Mouse (Mus musculus): ENCODE data around the gene Gm1043. TPM values are rescaled to one million over a fixed set of nuclear protein-coding genes. Genes with fewer than 3 reads are reported as not detected.

Gene Gm1043
- polyA plus RNA-seq, 1 experiment from 2014 or later: 0.27 TPM

DNA sequence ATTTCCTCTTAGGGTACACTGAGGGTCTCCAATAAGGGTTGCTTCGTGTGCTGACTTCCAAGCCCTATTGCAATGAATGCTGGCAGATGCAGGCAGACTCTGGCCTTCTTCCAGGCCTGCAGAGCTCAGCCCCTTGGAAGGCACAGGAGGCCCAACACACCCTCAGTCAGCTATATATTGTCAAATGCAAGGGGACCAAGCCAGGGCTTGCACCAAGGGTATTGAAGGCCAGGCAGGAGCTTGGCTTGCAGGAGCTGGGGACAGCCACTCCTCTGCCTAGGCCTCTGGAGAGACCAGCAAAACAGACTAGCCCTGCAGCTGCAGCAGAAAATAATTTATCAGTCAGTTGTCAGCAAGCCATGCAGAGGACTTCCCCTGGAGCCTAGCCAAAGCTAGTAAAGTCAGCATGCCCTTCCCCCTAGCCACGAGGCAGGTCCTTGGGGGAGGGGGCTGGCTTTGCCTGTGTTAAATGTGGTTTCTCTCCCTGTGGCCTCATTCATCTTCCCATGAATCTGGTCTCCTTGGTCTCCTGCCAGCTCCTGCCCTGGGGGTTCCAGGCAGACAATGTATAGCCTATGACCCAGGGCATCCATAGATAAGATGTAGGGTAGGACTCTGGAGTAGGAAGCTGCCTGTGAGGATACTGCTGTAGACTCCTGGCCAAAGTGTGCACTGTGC lies 113.0 kb downstream of the Gm1043 start:
- DNase-seq (ENCODE audit: low spot score): no peak

DNA sequence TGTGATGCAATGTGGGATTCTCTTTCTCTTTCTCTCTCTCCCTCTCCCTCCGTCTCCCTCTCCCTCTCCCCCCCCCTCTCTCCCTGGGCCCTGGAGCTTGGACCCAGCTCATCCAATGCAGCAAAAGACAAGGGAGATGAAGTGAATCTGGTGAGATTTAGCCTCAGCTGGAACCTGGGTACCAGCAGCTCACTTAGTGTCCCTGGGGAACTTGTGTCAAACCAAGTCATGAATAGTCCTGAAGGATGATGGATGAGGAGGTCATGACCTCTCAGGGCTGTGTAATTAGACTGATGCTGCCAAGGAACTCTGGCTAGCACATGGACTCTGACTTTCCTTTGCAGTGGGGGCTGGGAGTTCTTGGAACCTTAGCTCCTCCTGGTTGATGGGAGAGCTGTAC lies 117.1 kb downstream of the Gm1043 start:
- DNase-seq (ENCODE audit: low spot score): no peak

DNA sequence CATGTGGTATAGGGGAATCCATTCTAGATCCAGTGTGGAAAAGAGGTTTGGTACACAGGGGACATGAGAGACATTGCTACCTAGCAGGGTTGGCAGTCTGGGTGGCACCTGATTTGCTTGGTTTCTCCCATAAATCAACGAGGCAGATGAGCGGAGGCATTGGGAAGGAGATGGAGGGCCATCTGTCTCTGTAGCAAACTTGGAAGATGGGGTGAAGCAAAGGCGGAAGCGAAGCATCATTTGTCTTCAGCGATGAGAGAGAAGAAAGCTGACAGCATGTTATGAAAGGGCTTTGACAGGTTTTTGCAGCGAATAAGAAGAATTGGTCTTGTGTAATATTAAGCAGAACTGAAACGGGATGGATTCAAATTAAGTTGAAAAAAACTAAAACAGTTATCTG lies 119.7 kb downstream of the Gm1043 start:
- DNase-seq (ENCODE audit: low spot score): no peak

DNA sequence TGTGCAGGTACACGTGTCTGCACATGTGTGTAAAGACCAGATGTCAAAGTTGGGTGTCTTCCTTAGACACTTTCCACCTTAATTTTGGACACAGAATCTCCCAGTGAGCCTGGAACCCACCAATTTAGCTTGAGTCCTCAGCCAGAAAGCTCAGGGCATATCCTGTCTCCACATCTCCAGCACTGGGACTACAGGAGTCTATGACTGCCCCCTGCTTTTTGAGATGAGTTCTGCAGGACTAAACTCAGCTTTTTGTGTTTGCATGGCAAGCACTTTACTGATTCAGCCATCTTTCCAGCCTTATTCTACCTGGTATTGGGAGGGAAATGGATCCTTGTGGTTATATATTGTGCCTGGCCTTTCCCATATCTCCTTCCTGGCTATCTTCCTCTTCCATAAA lies 120.2 kb downstream of the Gm1043 start:
- DNase-seq (ENCODE audit: low spot score): no peak

DNA sequence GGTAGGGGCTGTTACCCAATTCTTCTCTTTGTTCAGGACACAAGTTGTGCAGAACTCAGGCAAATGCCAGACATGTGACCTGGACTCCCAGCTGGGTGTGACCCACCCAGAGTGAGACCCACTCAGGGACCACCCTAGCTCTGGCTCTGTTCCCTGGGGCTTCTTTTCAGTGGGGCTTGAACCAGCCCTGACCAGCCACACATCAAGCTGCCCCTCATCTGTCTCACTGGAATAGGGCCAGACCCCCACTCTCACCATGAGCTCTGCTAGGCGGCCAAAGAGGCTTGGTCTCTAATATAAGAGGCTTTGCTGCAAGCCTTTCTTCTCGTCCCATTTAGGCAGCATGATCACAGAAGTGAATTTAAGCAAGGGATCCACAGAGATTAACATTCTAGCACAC lies 121.2 kb downstream of the Gm1043 start:
- no peak for DNase-seq (ENCODE audit: low spot score)

DNA sequence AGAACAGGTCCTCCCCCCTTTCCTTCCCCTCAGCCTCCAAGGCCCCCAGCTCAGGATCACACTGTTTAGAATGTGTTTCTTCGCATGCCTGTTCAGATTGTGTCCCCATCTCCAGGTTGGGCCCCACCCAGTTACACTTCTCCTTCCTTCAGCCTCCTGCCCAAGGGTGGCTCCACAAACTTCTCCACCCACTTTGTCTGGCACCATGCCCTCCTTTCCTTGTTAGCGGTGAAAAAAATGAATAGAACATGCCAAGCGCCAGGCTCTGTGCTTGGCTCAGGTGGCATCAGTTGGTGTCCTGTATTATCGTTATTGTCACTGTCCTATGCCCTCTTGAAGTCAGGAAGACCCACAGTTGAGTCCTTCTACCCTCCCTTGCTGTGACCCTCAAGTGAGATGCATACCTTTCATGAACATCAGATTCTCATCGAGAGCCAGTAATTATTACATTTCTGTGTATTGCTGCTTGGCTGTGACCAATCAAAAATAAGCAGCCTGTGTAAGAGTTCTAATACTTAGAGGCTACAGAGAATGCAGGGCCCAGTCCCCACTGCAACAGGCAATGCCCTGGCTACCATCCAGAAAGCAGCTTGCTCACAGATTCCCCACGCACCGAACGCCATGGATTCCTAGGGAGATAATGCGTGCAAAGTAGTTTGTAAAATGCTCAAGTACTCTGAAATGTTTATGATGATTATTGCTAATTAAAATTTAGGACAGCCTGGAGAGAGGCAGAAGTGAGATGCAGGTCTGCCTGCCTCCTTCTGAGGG lies 128.0 kb downstream of the Gm1043 start:
- DNase-seq (ENCODE audit: low spot score): no peak

DNA sequence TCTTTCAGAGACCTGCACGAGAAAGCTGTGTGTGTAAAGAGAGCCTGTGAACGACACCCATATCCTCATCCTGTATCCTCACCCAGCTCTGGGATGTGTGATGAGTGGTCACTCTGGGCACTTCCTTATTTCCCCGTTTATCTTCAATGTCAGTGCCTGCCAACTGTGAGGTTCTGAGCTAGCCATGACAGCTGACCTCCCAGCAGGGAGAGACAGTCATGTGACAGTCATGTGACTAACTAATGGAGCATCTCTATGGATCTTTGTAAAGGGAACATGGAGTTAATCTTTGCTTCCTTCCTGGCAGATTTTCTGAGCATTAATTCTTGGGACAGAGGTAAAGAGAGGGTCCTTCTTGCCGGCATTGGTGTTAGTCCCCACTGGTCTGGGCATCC lies 128.5 kb downstream of the Gm1043 start:
- DNase-seq (ENCODE audit: low spot score): no peak

DNA sequence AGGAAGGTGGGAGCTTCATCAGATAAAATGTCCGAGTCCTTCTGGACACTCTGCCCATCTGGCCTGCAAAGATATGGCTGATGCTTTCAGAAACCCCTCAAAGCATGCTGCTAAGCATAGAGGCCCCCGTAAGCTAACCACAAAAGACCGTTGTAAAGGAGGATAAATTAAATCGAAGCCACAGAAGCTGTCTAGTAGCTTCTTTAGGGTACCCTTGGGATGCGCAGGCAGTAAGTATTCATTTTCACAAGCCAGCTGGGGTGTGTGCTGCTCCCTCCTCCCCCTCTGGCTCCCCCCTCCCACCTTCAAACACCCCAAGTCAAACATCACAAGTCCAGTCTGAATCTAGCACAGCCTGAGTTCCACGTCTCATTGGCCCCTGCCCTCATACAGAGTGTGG lies 129.4 kb downstream of the Gm1043 start:
- DNase-seq (ENCODE audit: low spot score): no peak

DNA sequence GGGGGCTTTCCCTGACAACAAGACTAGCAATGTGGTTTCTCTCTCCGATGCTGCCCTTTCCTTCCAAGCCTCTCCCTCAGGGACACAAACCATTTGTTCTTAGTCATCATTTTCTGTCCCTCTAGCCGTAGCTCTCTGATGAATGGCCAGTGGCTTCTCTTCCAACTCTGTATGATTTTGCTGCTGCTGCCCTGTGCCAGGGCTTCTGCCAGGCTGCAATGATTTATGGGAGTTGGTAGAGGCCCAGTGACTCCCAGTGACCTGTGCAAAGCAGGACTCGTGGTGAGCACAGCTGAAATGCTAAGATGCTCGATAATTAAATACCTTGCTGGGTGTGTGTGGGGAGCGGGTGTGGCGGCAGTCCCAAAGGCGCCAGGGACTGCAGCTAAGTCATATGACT lies 130.1 kb downstream of the Gm1043 start:
- DNase-seq (ENCODE audit: low spot score): no peak

DNA sequence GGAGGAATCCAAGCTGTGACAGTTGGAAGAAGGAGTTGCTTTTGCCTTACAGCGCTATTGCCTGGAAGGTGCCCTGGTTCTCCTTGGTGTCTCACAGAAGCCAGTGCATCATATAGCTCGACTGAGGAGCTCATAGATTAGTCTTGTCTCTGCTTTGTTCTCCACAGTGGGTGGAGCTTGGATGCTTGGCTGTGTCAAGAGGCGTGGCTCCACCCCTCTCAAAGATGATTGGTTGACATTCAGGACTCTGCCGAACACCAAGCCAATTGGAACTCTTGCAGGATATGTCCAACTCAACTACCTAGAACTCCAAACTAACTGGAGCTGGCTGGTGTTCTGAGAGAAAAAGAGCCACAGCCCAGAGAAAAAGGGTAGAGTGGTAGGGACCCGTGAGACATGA lies 134.4 kb downstream of the Gm1043 start:
- DNase-seq (ENCODE audit: low spot score): no peak

DNA sequence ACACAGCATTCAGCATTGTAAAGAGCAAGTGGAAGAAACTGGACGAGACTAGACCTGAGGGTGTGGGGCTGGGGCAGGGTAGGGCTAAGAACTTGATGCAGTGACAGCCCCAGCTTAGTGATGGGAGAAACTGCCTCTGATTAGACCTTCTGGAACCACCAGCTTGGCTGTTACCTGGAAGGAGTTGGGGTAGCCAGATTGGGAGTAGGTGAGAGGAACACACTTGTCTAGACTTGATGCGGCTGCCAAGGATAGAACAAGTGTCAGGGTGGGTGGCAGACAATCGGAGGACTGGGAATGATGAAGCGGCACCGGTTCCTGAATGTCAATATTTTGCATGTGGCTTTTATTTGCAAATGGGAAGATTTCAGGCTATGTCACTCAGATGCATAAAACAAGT lies 135.4 kb downstream of the Gm1043 start:
- no peak for DNase-seq (ENCODE audit: low spot score)

DNA sequence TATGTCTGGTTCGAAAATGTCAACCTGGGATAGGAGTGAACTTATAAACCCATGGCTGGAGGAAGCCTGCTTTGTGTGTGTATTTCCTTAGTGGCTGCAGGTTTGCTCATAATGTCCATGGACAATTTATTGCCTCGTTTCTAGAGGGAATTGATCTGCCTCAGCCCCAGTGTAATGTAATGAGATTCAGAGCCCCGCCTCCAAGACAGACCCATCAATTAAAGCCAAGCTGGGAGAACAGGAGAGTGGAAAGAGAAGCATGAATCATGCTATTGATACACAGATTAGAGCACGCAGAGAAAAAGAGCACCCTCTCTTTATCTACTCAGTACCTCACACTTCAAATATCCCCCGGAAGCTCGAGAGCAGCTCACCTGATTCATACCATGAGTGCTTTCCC lies 136.4 kb downstream of the Gm1043 start:
- DNase-seq (ENCODE audit: low spot score): no peak

DNA sequence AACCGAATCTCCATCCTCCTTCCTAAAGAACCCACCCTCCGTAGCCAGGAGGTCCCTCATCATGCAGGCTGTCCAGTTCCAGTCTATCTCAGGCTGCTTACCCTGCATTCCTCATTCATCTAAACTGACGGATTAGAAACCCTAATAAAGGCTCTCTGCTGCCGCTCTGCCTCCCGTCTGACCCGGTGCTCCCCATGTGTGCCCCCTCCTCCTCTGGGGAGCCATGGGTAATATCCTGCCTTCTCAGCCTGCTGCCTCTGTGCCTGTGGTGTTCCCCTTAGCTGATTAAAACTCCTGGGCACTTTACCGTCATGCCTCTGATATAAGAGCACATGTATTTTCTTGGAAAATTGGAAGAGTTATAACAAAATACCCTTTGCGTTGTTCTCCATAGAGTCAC lies 137.1 kb downstream of the Gm1043 start:
- DNase-seq (ENCODE audit: low spot score): no peak

DNA sequence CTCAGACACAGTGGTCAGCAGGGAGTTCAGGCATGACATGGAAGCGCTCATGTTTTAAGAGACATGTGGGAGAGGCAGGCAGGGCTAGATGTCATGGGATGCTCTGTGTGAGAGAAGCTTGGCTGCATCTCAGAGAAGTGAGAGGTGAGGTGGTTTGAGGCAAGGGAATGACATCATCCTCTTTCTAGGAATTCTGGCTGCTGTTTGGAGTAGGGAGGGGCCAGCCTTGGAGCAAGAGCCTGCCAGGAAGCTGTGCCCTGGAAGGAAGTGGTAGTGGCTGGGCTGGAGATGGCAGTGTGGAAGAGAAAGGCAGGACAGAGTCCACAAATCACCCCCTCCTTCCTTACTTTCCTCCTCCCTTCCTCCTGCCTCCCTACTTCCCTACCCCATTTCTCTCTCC lies 140.5 kb downstream of the Gm1043 start:
- no peak for DNase-seq (ENCODE audit: low spot score)

DNA sequence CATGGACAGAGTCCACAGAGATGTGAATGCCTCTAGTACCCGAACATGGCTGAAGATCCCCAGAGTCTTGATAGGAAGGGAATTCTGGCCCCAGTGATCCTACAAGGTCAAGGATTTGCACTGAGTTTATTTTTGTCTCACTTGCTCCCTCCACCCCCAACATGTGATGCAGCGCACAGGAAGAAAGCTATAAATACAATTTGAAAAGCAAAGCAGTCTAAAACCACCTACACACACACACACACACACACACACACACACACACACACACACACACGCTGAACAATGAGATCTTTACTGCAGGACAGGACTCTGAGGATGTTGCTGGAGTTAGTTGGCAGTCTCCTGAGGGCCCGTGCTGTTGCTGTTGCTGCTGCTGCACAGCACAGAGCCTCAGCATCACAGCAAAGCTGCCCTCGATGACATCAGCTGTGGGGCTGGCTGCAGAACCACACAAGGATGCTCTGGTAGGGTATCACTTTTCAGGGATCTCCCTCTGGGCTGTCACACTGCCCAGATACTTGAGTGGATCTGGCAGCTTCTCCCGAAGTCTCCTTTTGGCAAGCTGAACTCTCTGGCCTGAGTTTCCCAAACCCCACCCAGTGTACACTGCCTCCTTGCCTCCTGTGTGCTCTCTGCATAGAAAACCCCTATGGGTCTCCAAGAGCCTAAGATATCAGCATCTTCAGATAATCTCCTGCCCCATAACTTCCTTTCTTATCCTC lies 142.9 kb downstream of the Gm1043 start:
- no peak for DNase-seq (ENCODE audit: low spot score)

DNA sequence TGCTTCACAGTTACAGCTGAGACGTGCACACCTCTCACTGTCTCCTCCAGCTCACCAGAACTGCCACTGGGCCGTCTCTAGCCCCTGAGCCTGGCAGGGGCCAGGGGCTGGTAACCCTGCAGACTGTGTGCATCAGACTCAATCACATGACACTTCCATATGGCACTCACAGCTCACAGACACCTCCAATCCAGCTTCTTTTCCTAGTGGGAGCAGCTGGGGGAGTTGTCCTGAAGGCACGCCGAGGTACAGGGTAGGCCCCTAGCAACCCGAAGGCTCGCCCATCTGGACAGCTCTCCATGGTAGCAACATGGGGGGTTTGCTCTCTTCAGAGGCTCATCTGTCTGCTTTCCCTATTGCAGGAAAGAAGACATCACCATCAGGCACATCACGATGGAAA lies 143.7 kb downstream of the Gm1043 start:
- no peak for DNase-seq (ENCODE audit: low spot score)

DNA sequence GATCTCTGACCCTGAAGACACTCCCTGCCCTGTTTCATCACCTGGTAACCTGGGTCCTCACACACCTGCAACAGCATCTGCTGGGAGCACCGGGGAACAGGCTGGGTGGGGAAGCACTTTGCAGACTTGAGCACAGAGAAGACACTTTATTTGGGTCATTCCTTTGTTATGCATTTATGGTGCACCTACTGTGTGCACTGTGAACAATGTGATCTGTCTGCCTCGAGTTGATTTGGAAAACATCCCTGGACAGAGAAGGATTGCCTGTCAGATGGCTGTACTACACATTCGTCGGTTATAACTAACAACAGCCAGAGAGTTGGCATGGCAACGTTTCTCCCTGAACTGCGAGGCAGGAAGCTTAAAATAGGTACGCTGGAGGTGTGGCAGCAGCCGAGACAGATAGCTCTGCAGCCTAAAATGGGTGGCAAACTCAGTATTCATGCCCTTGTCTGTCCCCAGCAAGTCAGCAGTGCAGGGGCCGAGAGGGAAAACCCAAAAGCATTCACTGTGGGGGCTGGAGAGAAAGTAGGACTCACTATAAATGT lies 147.9 kb downstream of the Gm1043 start:
- no peak for DNase-seq (ENCODE audit: low spot score)

DNA sequence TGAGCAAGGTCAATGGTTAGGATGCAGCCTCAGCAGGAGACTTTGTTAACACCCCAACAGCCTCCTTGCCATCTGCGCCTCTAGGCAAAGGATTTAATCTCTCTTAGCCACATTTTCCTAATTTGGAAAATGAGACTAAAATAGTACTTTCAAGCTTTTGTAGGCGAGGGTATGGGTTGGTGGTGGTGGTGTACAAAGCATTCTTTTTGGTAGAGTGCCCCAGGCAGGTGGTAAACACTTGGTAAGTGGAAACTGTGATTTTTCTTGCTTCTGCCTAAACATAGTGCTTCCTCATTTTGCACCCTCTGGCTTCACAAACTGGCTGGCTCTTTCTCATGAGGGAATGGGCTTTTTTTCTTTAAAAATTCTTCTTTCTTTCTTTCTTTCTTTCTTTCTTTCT lies 153.5 kb downstream of the Gm1043 start:
- no peak for DNase-seq (ENCODE audit: low spot score)

DNA sequence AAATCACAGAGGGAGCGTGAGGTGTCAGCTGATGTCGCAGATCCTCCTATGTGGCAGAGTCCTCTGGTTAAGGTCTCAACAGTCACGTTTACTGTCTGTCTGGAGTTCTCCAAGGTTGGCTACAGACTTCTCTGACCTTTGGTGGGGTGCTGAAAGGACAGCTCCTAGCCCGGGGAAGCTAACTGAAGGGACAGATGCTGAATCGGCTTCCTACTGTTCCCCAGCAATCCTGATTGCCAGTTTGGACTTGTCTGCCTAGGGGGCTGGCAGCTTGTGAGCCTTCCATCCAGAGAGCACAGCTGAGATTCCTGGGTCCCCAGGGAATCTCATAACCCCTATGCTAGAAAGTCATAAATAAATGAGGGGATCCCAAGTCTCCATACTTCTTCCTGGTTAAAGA lies 155.4 kb downstream of the Gm1043 start:
- DNase-seq (ENCODE audit: low spot score): no peak

DNA sequence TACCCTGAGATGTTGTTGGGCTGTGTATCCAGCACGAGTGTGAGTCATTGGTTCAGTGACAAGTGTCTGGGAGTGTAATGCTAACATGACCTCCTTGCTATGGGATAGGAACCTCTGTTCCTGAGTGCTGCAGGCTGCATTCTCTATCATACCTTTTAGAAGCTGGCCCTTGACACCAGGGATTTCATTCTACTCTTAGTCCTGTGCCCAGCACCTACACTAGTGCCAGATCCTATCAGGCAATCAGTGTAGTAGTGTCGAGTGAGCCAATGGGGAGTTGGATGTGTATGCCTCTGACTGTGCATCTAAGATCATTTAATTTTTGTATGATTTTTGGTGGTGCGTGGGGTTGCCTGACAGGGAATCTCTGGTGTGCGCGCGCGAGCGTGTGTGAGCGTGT lies 156.1 kb downstream of the Gm1043 start:
- no peak for DNase-seq (ENCODE audit: low spot score)

DNA sequence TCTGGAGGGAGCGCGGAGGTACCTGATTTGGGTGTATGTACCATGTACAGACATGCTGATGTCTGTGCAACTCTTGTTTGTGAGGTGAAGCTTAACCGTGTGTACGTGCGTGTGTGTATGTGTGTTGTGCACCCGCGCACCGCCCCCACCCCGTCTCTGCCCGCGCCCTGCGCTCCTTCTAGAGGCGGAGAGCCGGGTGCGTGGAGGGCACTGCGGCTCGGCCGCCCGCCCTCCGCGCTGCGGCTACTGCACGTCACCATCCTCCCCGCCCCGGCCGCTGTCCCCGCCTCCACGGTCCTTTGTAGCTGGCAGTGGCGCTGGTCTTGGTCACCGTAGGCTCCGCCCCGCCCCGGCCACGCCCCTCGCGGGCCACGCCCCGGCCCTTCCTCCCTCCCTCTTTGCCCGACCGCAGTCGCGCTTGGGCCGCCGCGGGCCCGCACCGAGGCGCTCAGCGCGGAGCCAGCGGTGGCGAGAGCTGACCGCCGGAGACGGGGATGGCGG lies 156.5 kb downstream of the Gm1043 start, which contains the start of gene Crmp1:
TSS of gene Crmp1 (plus strand) at position 290 of the 501 bp plus-strand sequence.
- no peak for DNase-seq (ENCODE audit: low spot score)
